Mouse (Mus musculus) bone marrow, adult 2 months (tissue): ENCODE data around the gene Pkn3. TPM values are rescaled to one million over a fixed set of nuclear protein-coding genes. Genes with fewer than 3 reads are reported as not detected.
A peak's percentile ranks its signal among the peaks of the same experiment; 100 is the strongest.

Experiments used
- H3K27ac ChIP-seq: fragments of 200-500 bp; 2 replicates; pipeline ENCODE4 v1.5.1; 2012; ENCODE audit warnings: low read depth, mild to moderate bottlenecking, control low read depth, inconsistent platforms, low read length; ENCODE audit not compliant: control insufficient read depth, poor library complexity, insufficient read depth
- H3K4me1 ChIP-seq: fragments of 200-500 bp; 2 replicates; pipeline ENCODE4 v1.6.1; 2011; ENCODE audit warnings: low read length; ENCODE audit not compliant: control insufficient read depth, insufficient read depth
- H3K4me3 ChIP-seq: fragments of 200-500 bp; replicated peaks from 2 replicates; pipeline ENCODE3; 2011; ENCODE audit warnings: mild to moderate bottlenecking, low read depth, low read length, control low read depth; ENCODE audit not compliant: control insufficient read depth
- CTCF ChIP-seq: fragments of 200-500 bp; IDR thresholded peaks from 2 replicates; pipeline ENCODE4 v1.5.1; 2011; ENCODE audit warnings: low read length, control low read depth; ENCODE audit not compliant: control insufficient read depth, insufficient read depth
- POLR2A ChIP-seq: fragments of 200-500 bp; IDR thresholded peaks from 2 replicates; pipeline ENCODE4 v1.6.1; 2011; ENCODE audit warnings: low read depth, mild to moderate bottlenecking, control low read depth, low read length, borderline replicate concordance; ENCODE audit not compliant: control insufficient read depth
- whole genome bisulfite sequencing: fragments of 180-500 bp; shearing (Covaris S2); methylation state at CpG from one replicate; pipeline ENCODE4 v1.1.7; 2018; 5-methylcytosine and 5-hydroxymethylcytosine counted together
- polyA plus RNA-seq: library from polyadenylated mRNA; stranded (reverse); fragments of >200 nt; gene quantifications from 2 replicates; pipeline ENCODE4 v1.2.4, GENCODE M21; 2011; ENCODE audit warnings: low replicate concordance; ENCODE audit not compliant: missing spikeins, insufficient read depth, insufficient read length

The Pkn3 gene
- polyA plus RNA-seq, 1 experiment: 8.1 TPM

- H3K27ac ChIP-seq: no peak overlapping the region
- no peak for TF ChIP-seq CTCF
- no peak for TF ChIP-seq POLR2A
- H3K4me1 ChIP-seq: peaks cover 3% of the 10 kb centered on the region; the same call in 1 of the 2 replicates
- WGBS: 89% methylated on average over 5 of the region's 5 CpGs
- H3K4me3 ChIP-seq: no peak overlapping the region
Measured at GRCm38 (mm10) chr2:30058418-30058817, 19.1 kb upstream of the Pkn3 start.

- WGBS: 8% methylated on average over 37 of the region's 37 CpGs
- TF ChIP-seq POLR2A (peak; percentile 35; the same call in 1 of the 2 replicates), CTCF (no peak)
- H3K27ac ChIP-seq: peak overlapping the region; percentile 53; the same call in 1 of the 2 replicates
- peak overlapping the region; percentile 67 for H3K4me3 ChIP-seq
- H3K4me1 ChIP-seq: peaks cover 3% of the 10 kb centered on the region; the same call in 1 of the 2 replicates
Measured at GRCm38 (mm10) chr2:30061215-30062166, 16.0 kb upstream of the Pkn3 start.

GRCm38 (mm10) chr2:30062249-30063093 is 15.0 kb upstream of the Pkn3 start:
- under 1% methylated on average over 40 of the region's 40 CpGs for WGBS
- Histone ChIP-seq H3K27ac (peak overlapping the region; percentile 53), H3K4me3 (peak overlapping the region; percentile 67), H3K4me1 (peaks cover 3% of the 10 kb centered on the region; the same call in 1 of the 2 replicates)
- TF ChIP-seq POLR2A (peak; percentile 63; the same call in 1 of the 2 replicates), CTCF (0 out of 2 replicates have a peak, but pooled peaks have one; percentile 12)

GRCm38 (mm10) chr2:30063235-30063634 is 14.2 kb upstream of the Pkn3 start:
- peak overlapping the region; percentile 67 for H3K4me3 ChIP-seq
- peaks cover 3% of the 10 kb centered on the region; the same call in 1 of the 2 replicates for H3K4me1 ChIP-seq
- TF ChIP-seq CTCF: no peak
- TF ChIP-seq POLR2A: no peak
- WGBS: 9% methylated on average over 8 of the region's 8 CpGs
- H3K27ac ChIP-seq: peak overlapping the region; percentile 53

- no peak overlapping the region for H3K27ac ChIP-seq
- TF ChIP-seq CTCF (no peak), POLR2A (no peak)
- whole genome bisulfite sequencing: 4% methylated on average over 3 of the region's 3 CpGs
- peaks cover 3% of the 10 kb centered on the region; the same call in 1 of the 2 replicates for H3K4me1 ChIP-seq
- no peak overlapping the region for H3K4me3 ChIP-seq
Measured at GRCm38 (mm10) chr2:30063791-30064190, 13.7 kb upstream of the Pkn3 start.

GRCm38 (mm10) chr2:30064298-30064697 is 13.2 kb upstream of the Pkn3 start:
- Histone ChIP-seq H3K4me3 (no peak overlapping the region), H3K27ac (no peak overlapping the region), H3K4me1 (peaks cover 3% of the 10 kb centered on the region; the same call in 1 of the 2 replicates)
- TF ChIP-seq CTCF (no peak), POLR2A (no peak)
- 10% methylated on average over 3 of the region's 3 CpGs for WGBS

GRCm38 (mm10) chr2:30066046-30066901 is 11.2 kb upstream of the Pkn3 start:
- H3K4me1 ChIP-seq: peaks cover 3% of the 10 kb centered on the region; the same call in 1 of the 2 replicates
- TF ChIP-seq POLR2A: peak; percentile 89
- no peak for TF ChIP-seq CTCF
- peak overlapping the region; percentile 99 for H3K27ac ChIP-seq
- WGBS: under 1% methylated on average over 93 of the region's 101 CpGs
- peak overlapping the region; percentile 85 for H3K4me3 ChIP-seq
